Mouse (Mus musculus) adrenal gland, adult 10 weeks (tissue): ENCODE measurements around the gene Irf9. TPM values are rescaled to one million over a fixed set of nuclear protein-coding genes. Genes with fewer than 3 reads are reported as not detected.

Source experiments
- polyA plus RNA-seq: library from polyadenylated mRNA; stranded (reverse); fragments of 350-450 nt; fragmentation: Illumina TruSeq; extraction: RNeasy Lipid Tissue Mini Kit (QIAGEN cat#74804); gene quantifications from one replicate; pipeline ENCODE4 v1.2.3, GENCODE M21; 2014; ENCODE audit warnings: low read depth, low replicate concordance

The Irf9 gene
- polyA plus RNA-seq: 44.9 TPM

GRCm38 (mm10) chr14:55603271-55603632, at the start of gene Irf9:
TSS of gene Irf9 (plus strand) at chr14:55603571.

GRCm38 (mm10) chr14:55559799-55560201, 43.6 kb upstream of the Irf9 start, which contains the start of gene Dcaf11:
TSS of gene Dcaf11 (plus strand) at chr14:55560006.

GRCm38 (mm10) chr14:55560202-55561073, 42.9 kb upstream of the Irf9 start, which contains the start of gene A730061H03Rik:
TSS of gene A730061H03Rik (minus strand) at chr14:55560406.

GRCm38 (mm10) chr14:55575302-55575701, 28.1 kb upstream of the Irf9 start, which contains the start of gene Fitm1:
TSS of gene Fitm1 (plus strand) at chr14:55575617.

GRCm38 (mm10) chr14:55577871-55578667, 25.3 kb upstream of the Irf9 start, which contains the start of gene Psme1:
TSS of gene Psme1 (plus strand) at chr14:55578123.

GRCm38 (mm10) chr14:55584702-55585565, 18.4 kb upstream of the Irf9 start, which contains the start of gene Emc9:
TSS of gene Emc9 (minus strand) at chr14:55585302.

GRCm38 (mm10) chr14:55590748-55591330, 12.5 kb upstream of the Irf9 start, which contains the start of gene Psme2:
TSS of gene Psme2 (minus strand) at chr14:55591113.

GRCm38 (mm10) chr14:55591331-55591891, 12.0 kb upstream of the Irf9 start, which contains the start of gene Rnf31:
TSS of gene Rnf31 (plus strand) at chr14:55591708.

GRCm38 (mm10) chr14:55617822-55618221, 14.5 kb downstream of the Irf9 start, which contains the start of gene Rec8:
TSS of gene Rec8 (plus strand) at chr14:55618037.

GRCm38 (mm10) chr14:55635523-55636007, 32.2 kb downstream of the Irf9 start, which contains the start of gene Ipo4:
TSS of gene Ipo4 (minus strand) at chr14:55635957.

GRCm38 (mm10) chr14:55637795-55638194, 34.4 kb downstream of the Irf9 start, which contains the start of gene Gm49378:
TSS of gene Gm49378 (minus strand) at chr14:55637895.

GRCm38 (mm10) chr14:55643060-55643907, 39.9 kb downstream of the Irf9 start, which contains the start of gene Tm9sf1:
TSS of gene Tm9sf1 (minus strand) at chr14:55643806.

GRCm38 (mm10) chr14:55649884-55650283, 46.5 kb downstream of the Irf9 start, which contains the start of gene Tssk4:
TSS of gene Tssk4 (plus strand) at chr14:55650184.

Other genes with a start within 250 kb of the Irf9 start
- gene Dhrs4, start 124.8 kb upstream of the Irf9 start, polyA plus RNA-seq: 46.8 TPM
- not detected for gene Carmil3, start 112.9 kb upstream of the Irf9 start, polyA plus RNA-seq
- not detected for gene Cpne6, start 93.1 kb upstream of the Irf9 start, polyA plus RNA-seq
- gene Nrl, start 78.6 kb upstream of the Irf9 start, polyA plus RNA-seq: not detected
- gene Pck2, start 63.3 kb upstream of the Irf9 start, polyA plus RNA-seq: 4.3 TPM
- 19.7 TPM for gene Dcaf11, start 43.6 kb upstream of the Irf9 start, polyA plus RNA-seq
- gene A730061H03Rik, start 43.2 kb upstream of the Irf9 start, polyA plus RNA-seq: not detected
- not detected for gene Fitm1, start 28.0 kb upstream of the Irf9 start, polyA plus RNA-seq
- 266 TPM for gene Psme1, start 25.4 kb upstream of the Irf9 start, polyA plus RNA-seq
- gene Emc9, start 18.3 kb upstream of the Irf9 start, polyA plus RNA-seq: 10.2 TPM
- 161 TPM for gene Psme2, start 12.5 kb upstream of the Irf9 start, polyA plus RNA-seq
- gene Rnf31, start 11.9 kb upstream of the Irf9 start, polyA plus RNA-seq: 6.4 TPM
- 2.4 TPM for gene Rec8, start 14.5 kb downstream of the Irf9 start, polyA plus RNA-seq
- 13.4 TPM for gene Ipo4, start 32.4 kb downstream of the Irf9 start, polyA plus RNA-seq
- gene Gm49378, start 34.3 kb downstream of the Irf9 start, polyA plus RNA-seq: 1.7 TPM
- 48.9 TPM for gene Tm9sf1, start 40.2 kb downstream of the Irf9 start, polyA plus RNA-seq
- gene Tssk4, start 46.6 kb downstream of the Irf9 start, polyA plus RNA-seq: not detected
- gene Mdp1, start 56.9 kb downstream of the Irf9 start, polyA plus RNA-seq: 32.2 TPM
- 44.1 TPM for gene Gmpr2, start 68.4 kb downstream of the Irf9 start, polyA plus RNA-seq
- 81.5 TPM for gene Nedd8, start 68.6 kb downstream of the Irf9 start, polyA plus RNA-seq
- gene Tinf2, start 78.2 kb downstream of the Irf9 start, polyA plus RNA-seq: 10.6 TPM
- not detected for gene Tgm1, start 110.4 kb downstream of the Irf9 start, polyA plus RNA-seq
- 0.47 TPM for gene Rabggta, start 118.7 kb downstream of the Irf9 start, polyA plus RNA-seq
- 15.6 TPM for gene Dhrs1, start 142.1 kb downstream of the Irf9 start, polyA plus RNA-seq
- gene Nop9, start 142.1 kb downstream of the Irf9 start, polyA plus RNA-seq: 6.7 TPM
- gene Cideb, start 154.9 kb downstream of the Irf9 start, polyA plus RNA-seq: not detected
- not detected for gene Ltb4r2, start 157.9 kb downstream of the Irf9 start, polyA plus RNA-seq
- gene Ltb4r1, start 162.4 kb downstream of the Irf9 start, polyA plus RNA-seq: 0.41 TPM
- 1.1 TPM for gene Adcy4, start 180.5 kb downstream of the Irf9 start, polyA plus RNA-seq
- gene Ripk3, start 185.3 kb downstream of the Irf9 start, polyA plus RNA-seq: not detected
- 2.6 TPM for gene Nfatc4, start 219.6 kb downstream of the Irf9 start, polyA plus RNA-seq